Mouse (Mus musculus) C2C12 (cell line): Measurements from ENCODE around the gene S1pr4. TPM values are rescaled to one million over a fixed set of nuclear protein-coding genes. Genes with fewer than 3 reads are reported as not detected.

Experiments used
- H3K27me3 ChIP-seq: one replicate; pipeline ENCODE4 v1.6.1; 2011; ENCODE audit not compliant: control insufficient read depth, insufficient read depth, insufficient read length
- H3K36me3 ChIP-seq: one replicate; pipeline ENCODE4 v1.6.1; 2011; ENCODE audit not compliant: control insufficient read depth, insufficient read depth
- H3K4me3 ChIP-seq: one replicate; pipeline ENCODE4 v1.5.1; 2011; ENCODE audit warnings: mild to moderate bottlenecking, control low read depth; ENCODE audit not compliant: poor library complexity, insufficient read depth, severe bottlenecking
- H3K79me2 ChIP-seq: one replicate; pipeline ENCODE4 v1.6.1; 2011; ENCODE audit not compliant: control insufficient read depth, insufficient read depth
- H3K79me3 ChIP-seq: one replicate; pipeline ENCODE4 v1.6.1; 2011; ENCODE audit warnings: low read depth, control low read depth
- H3ac ChIP-seq: one replicate; pipeline ENCODE3; 2011; ENCODE audit warnings: low read depth; ENCODE audit not compliant: control insufficient read depth, insufficient read length
- CEBPB ChIP-seq: IDR thresholded peaks from one replicate; pipeline ENCODE4 v1.6.1; 2011; ENCODE audit warnings: low read depth, mild to moderate bottlenecking, control low read depth, moderate library complexity
- CTCF ChIP-seq: IDR thresholded peaks from one replicate; pipeline ENCODE4 v1.5.1; 2011; ENCODE audit not compliant: control insufficient read depth, insufficient read depth, insufficient read length
- FOSL1 ChIP-seq: IDR thresholded peaks from one replicate; pipeline ENCODE4 v1.8.0; 2011; ENCODE audit warnings: mild to moderate bottlenecking, low read length; ENCODE audit not compliant: poor library complexity, insufficient read depth, severe bottlenecking
- MAX ChIP-seq: IDR thresholded peaks from one replicate; pipeline ENCODE4 v1.6.1; 2011; ENCODE audit warnings: mild to moderate bottlenecking, control low read depth
- MYOD1 ChIP-seq: IDR thresholded peaks from one replicate; pipeline ENCODE4 v1.6.1; 2011; ENCODE audit warnings: low read depth; ENCODE audit not compliant: control insufficient read depth, insufficient read length
- MYOG ChIP-seq: IDR thresholded peaks from one replicate; pipeline ENCODE4 v1.6.1; 2011; ENCODE audit not compliant: control insufficient read depth, insufficient read length; ENCODE audit errors: extremely low read depth
- USF1 ChIP-seq: IDR thresholded peaks from one replicate; pipeline ENCODE4 v1.6.1; 2011; ENCODE audit warnings: low read depth, mild to moderate bottlenecking, control low read depth, moderate library complexity
- microRNA-seq: library from miRNA; unstranded; fragments of <30 nt; microRNA quantifications from one replicate; pipeline ENCODE4, GENCODE M21; 2019; ENCODE audit warnings: borderline microRNAs expressed
- polyA plus RNA-seq: library from polyadenylated mRNA; unstranded; fragments of >200 nt; fragmentation: generic; extraction: Trizol; gene quantifications from one replicate; pipeline ENCODE4 v1.2.1, GENCODE M21; 2012; ENCODE audit warnings: missing spikeins

The S1pr4 gene
- polyA plus RNA-seq, 1 experiment = 0.02 TPM

DNA sequence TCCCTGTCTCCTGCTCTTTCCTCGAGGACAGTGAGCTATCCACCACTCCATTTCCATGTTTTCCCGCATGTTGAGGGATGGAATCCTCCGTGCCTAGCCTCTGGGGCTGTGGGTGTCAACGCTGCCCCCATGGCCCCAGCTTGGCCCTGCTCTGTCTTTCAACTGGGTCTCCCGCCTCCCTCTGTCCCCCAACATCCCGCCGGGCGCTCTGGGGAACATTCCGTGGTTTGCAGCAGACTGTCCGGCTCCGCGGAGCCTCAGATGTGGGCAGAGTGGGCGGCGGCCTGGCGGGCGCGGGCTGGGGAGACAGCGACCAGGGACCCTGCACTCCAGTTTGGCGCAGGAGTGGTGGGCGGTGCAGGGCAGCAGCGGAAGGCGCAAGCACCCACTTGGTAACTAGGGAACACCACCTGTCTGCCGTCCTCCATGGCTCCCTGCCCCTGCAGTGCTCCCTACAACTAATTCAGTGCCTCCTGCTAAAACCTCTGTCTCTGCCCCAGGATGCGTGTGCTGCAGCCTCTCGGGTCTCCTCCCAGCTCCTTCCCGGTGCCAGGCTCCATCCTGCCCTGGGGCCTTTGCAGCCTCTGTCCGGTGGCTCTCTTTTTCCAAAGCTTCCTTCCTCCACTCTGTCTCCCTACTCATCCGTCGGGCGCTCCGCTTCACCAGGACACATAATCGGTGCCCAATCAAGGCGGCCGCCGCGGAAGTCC is 47.5 kb downstream of the S1pr4 start:
- Histone ChIP-seq H3K36me3 (no peaks in the 10 kb centered on the region), H3K79me3 (no peaks in the 10 kb centered on the region), H3K4me3 (no peak overlapping the region), H3ac (peak overlapping the region; percentile 8), H3K79me2 (no peaks in the 10 kb centered on the region), H3K27me3 (no peaks in the 10 kb centered on the region)
- TF ChIP-seq MYOD1 (peak; percentile 14), CTCF (no peak), USF1 (no peak), FOSL1 (no peak), MAX (no peak)

DNA sequence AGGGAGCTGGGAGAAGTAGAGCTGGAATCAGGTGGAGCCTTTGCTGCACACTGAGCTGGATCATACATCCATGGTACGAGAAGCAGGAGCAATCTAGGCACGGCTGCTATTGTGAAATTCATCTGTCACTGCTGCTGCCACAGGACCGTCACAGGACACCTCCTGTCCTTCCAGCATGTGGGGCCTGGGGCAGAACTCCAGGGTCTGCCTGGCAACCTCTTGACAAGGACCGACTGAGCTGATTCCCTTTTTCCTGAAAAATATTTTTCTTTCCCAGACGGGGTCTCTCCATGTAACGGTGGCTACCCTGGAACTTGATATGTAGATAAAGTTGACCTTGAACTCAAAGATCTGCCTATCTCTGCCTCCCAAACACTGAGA is 48.6 kb downstream of the S1pr4 start:
- H3K79me3 ChIP-seq = no peaks in the 10 kb centered on the region
- peak; percentile 2 for TF ChIP-seq CEBPB
- no peak for TF ChIP-seq MYOG
- H3ac ChIP-seq = no peak overlapping the region
- H3K4me3 ChIP-seq = no peak overlapping the region
- no peaks in the 10 kb centered on the region for H3K36me3 ChIP-seq
- no peaks in the 10 kb centered on the region for H3K27me3 ChIP-seq
- no peaks in the 10 kb centered on the region for H3K79me2 ChIP-seq

- H3K36me3 ChIP-seq = no peaks in the 10 kb centered on the region
- H3K79me3 ChIP-seq = no peaks in the 10 kb centered on the region
- no peak for TF ChIP-seq USF1
- no peak for TF ChIP-seq FOSL1
- no peak for TF ChIP-seq MYOG
- no peak for TF ChIP-seq MAX
- no peak for TF ChIP-seq CTCF
- no peak for TF ChIP-seq MYOD1
- TF ChIP-seq CEBPB = no peak
- H3K79me2 ChIP-seq = no peaks in the 10 kb centered on the region
- no peak overlapping the region for H3K4me3 ChIP-seq
- no peak overlapping the region for H3ac ChIP-seq
- H3K27me3 ChIP-seq = no peaks in the 10 kb centered on the region
Measured at GRCm38 (mm10) chr10:81450641-81451364, 49.1 kb downstream of the S1pr4 start.

GRCm38 (mm10) chr10:81450140-81450539 is 49.8 kb downstream of the S1pr4 start:
- Histone ChIP-seq H3K79me3 (no peaks in the 10 kb centered on the region), H3K36me3 (no peaks in the 10 kb centered on the region), H3K79me2 (no peaks in the 10 kb centered on the region), H3ac (no peak overlapping the region), H3K4me3 (no peak overlapping the region), H3K27me3 (no peaks in the 10 kb centered on the region)
- TF ChIP-seq MAX (peak; percentile 32), MYOG (no peak), FOSL1 (no peak), CTCF (peak; percentile 94), MYOD1 (no peak), USF1 (no peak), CEBPB (no peak)

Small RNA genes within 50 kb of the gene (microRNA-seq; reads per million reads assigned to microRNA genes)
- gene Gm25595 = not detected

Other genes with a start within 250 kb of the S1pr4 start
- gene Matk, start 247.2 kb downstream of the S1pr4 start, polyA plus RNA-seq = 0.98 TPM
- gene Mrpl54, start 233.2 kb downstream of the S1pr4 start, polyA plus RNA-seq = 174 TPM
- gene Apba3, start 233.2 kb downstream of the S1pr4 start, polyA plus RNA-seq = 103 TPM
- not detected for gene Tjp3, start 208.6 kb downstream of the S1pr4 start, polyA plus RNA-seq
- 33.3 TPM for gene Pip5k1c, start 207.2 kb downstream of the S1pr4 start, polyA plus RNA-seq
- gene Cactin, start 179.0 kb downstream of the S1pr4 start, polyA plus RNA-seq = 48.1 TPM
- gene Tbxa2r, start 171.4 kb downstream of the S1pr4 start, polyA plus RNA-seq = 0.02 TPM
- gene Gipc3, start 156.9 kb downstream of the S1pr4 start, polyA plus RNA-seq = 0.08 TPM
- gene Hmg20b, start 149.7 kb downstream of the S1pr4 start, polyA plus RNA-seq = 89.0 TPM
- 8.2 TPM for gene Mfsd12, start 142.6 kb downstream of the S1pr4 start, polyA plus RNA-seq
- 0.51 TPM for gene 4930404N11Rik, start 134.3 kb downstream of the S1pr4 start, polyA plus RNA-seq
- 61.6 TPM for gene Fzr1, start 121.6 kb downstream of the S1pr4 start, polyA plus RNA-seq
- 148 TPM for gene Dohh, start 115.7 kb downstream of the S1pr4 start, polyA plus RNA-seq
- gene Gm48551, start 115.7 kb downstream of the S1pr4 start, polyA plus RNA-seq = 1.7 TPM
- 0.20 TPM for gene Gm48552, start 111.1 kb downstream of the S1pr4 start, polyA plus RNA-seq
- 0.32 TPM for gene Smim24, start 107.1 kb downstream of the S1pr4 start, polyA plus RNA-seq
- gene Nfic, start 44.5 kb downstream of the S1pr4 start, polyA plus RNA-seq = 86.7 TPM
- gene Celf5, start 17.4 kb downstream of the S1pr4 start, polyA plus RNA-seq = 1.0 TPM
- 122 TPM for gene Ncln, start 3.7 kb downstream of the S1pr4 start, polyA plus RNA-seq
- 0.16 TPM for gene Gna15, start 24.1 kb upstream of the S1pr4 start, polyA plus RNA-seq
- 77.6 TPM for gene Gna11, start 45.1 kb upstream of the S1pr4 start, polyA plus RNA-seq
- 532 TPM for gene Aes, start 59.4 kb upstream of the S1pr4 start, polyA plus RNA-seq
- 7.1 TPM for gene Tle2, start 74.4 kb upstream of the S1pr4 start, polyA plus RNA-seq
- 8.6 TPM for gene Tle6, start 100.9 kb upstream of the S1pr4 start, polyA plus RNA-seq
- 0.25 TPM for gene BC025920, start 106.1 kb upstream of the S1pr4 start, polyA plus RNA-seq
- 20.8 TPM for gene Sirt6, start 127.7 kb upstream of the S1pr4 start, polyA plus RNA-seq
- gene Ankrd24, start 128.4 kb upstream of the S1pr4 start, polyA plus RNA-seq = 8.5 TPM
- gene Gm10778, start 148.9 kb upstream of the S1pr4 start, polyA plus RNA-seq = 0.56 TPM
- gene Zfp433, start 204.7 kb upstream of the S1pr4 start, polyA plus RNA-seq = 0.94 TPM